Mouse (Mus musculus) R1 (cell line): ENCODE data around the gene Gm10134.
"Not testable (repeated sequence)": the region's sequence is repeated elsewhere in the genome, so short reads cannot be mapped to it uniquely, and the experiment has no call there.

Experiments used
- DNase-seq: peaks from one replicate; pipeline ENCODE4 v3.0.0-alpha.2; 2018; ENCODE audit warnings: low read depth, low spot score

The Gm10134 gene

GRCm38 (mm10) chr2:28505795-28506194, at the start of gene Gm10134:
TSS of gene Gm10134 (plus strand) at chr2:28506095.
- no peak for DNase-seq

GRCm38 (mm10) chr2:28456616-28457015, 49.3 kb upstream of the Gm10134 start:
- no peak for DNase-seq

GRCm38 (mm10) chr2:28463919-28464318, 42.0 kb upstream of the Gm10134 start:
- DNase-seq, result peak; percentile 91

GRCm38 (mm10) chr2:28464919-28465318, 41.0 kb upstream of the Gm10134 start:
- DNase-seq, result no peak

- DNase-seq, result peak; percentile 99
Observed at GRCm38 (mm10) chr2:28465836-28466518, 39.9 kb upstream of the Gm10134 start, which contains the start of gene 1700007K13Rik. TSS of gene 1700007K13Rik (minus strand) at chr2:28466332.

GRCm38 (mm10) chr2:28467860-28468485, 37.9 kb upstream of the Gm10134 start, which contains the start of gene Mrps2:
TSS of gene Mrps2 (plus strand) at chr2:28468066.
- peak; percentile 90 for DNase-seq

GRCm38 (mm10) chr2:28468486-28469225, 37.2 kb upstream of the Gm10134 start:
- no peak for DNase-seq

- no peak for DNase-seq
Observed at GRCm38 (mm10) chr2:28469461-28469860, 36.4 kb upstream of the Gm10134 start.

GRCm38 (mm10) chr2:28470591-28470990, 35.3 kb upstream of the Gm10134 start:
- peak; percentile 82 for DNase-seq

GRCm38 (mm10) chr2:28472011-28472410, 33.9 kb upstream of the Gm10134 start:
- not testable (repeated sequence) for DNase-seq

- DNase-seq, result not testable (repeated sequence)
Observed at GRCm38 (mm10) chr2:28477993-28478392, 27.9 kb upstream of the Gm10134 start.

GRCm38 (mm10) chr2:28479208-28480204, 26.4 kb upstream of the Gm10134 start:
- peak; percentile 92 for DNase-seq

GRCm38 (mm10) chr2:28483861-28484260, 22.0 kb upstream of the Gm10134 start:
- DNase-seq, result no peak

GRCm38 (mm10) chr2:28494521-28494920, 11.4 kb upstream of the Gm10134 start:
- DNase-seq, result no peak

GRCm38 (mm10) chr2:28495207-28495756, 10.6 kb upstream of the Gm10134 start:
- DNase-seq, result no peak

GRCm38 (mm10) chr2:28495801-28496595, 9.9 kb upstream of the Gm10134 start:
- no peak for DNase-seq

- peak; percentile 57 for DNase-seq
Observed at GRCm38 (mm10) chr2:28496671-28497070, 9.2 kb upstream of the Gm10134 start, which contains the start of gene Gbgt1. TSS of gene Gbgt1 (plus strand) at chr2:28496891.

- DNase-seq, result no peak
Observed at GRCm38 (mm10) chr2:28497561-28497960, 8.3 kb upstream of the Gm10134 start.

- DNase-seq, result no peak
Observed at GRCm38 (mm10) chr2:28498431-28498830, 7.5 kb upstream of the Gm10134 start.

- DNase-seq, result no peak
Observed at GRCm38 (mm10) chr2:28502987-28503386, 2.9 kb upstream of the Gm10134 start.
